Mouse (Mus musculus) heart, adult 2 months (tissue): ENCODE measurements around the gene Camk2b. TPM values are rescaled to one million over a fixed set of nuclear protein-coding genes. Genes with fewer than 3 reads are reported as not detected.

Experiments used
- DNase-seq, 2 experiments: peaks; one replicate each; pipeline ENCODE4 v3.0.0; 2021
- H3K27ac ChIP-seq: fragments of 200-600 bp; 2 replicates; pipeline ENCODE4 v1.8.1; 2022
- H3K27me3 ChIP-seq: fragments of 200-500 bp; 2 replicates; pipeline ENCODE4 v1.6.1; 2012; ENCODE audit warnings: mild to moderate bottlenecking, low read length, inconsistent platforms, mixed read lengths; ENCODE audit not compliant: control insufficient read depth, insufficient read depth
- H3K36me3 ChIP-seq: fragments of 200-500 bp; 2 replicates; pipeline ENCODE4 v1.6.1; 2012; ENCODE audit warnings: low read length, inconsistent platforms; ENCODE audit not compliant: control insufficient read depth, insufficient read depth
- H3K4me1 ChIP-seq: fragments of 200-500 bp; 2 replicates; pipeline ENCODE4 v1.6.1; 2011; ENCODE audit warnings: low read length; ENCODE audit not compliant: control insufficient read depth, insufficient read depth
- H3K4me3 ChIP-seq: fragments of 200-600 bp; 2 replicates; pipeline ENCODE4 v1.8.1; 2022
- H3K79me2 ChIP-seq: fragments of 200-500 bp; replicated peaks from 2 replicates; pipeline ENCODE4 v1.6.1; 2012; ENCODE audit warnings: mild to moderate bottlenecking, inconsistent platforms, low read length, moderate library complexity, mixed read lengths; ENCODE audit not compliant: control insufficient read depth, insufficient read depth
- H3K9ac ChIP-seq: fragments of 200-500 bp; 2 replicates; pipeline ENCODE4 v1.6.1; 2012; ENCODE audit warnings: low read depth, mild to moderate bottlenecking, control low read depth, inconsistent platforms, low read length, mixed read lengths
- CTCF ChIP-seq: fragments of 200-600 bp; IDR thresholded peaks from 2 replicates; pipeline ENCODE4 v1.8.1; 2022; ENCODE audit warnings: antibody characterized with exemption, mild to moderate bottlenecking, moderate library complexity
- EP300 ChIP-seq: fragments of 200-500 bp; IDR thresholded peaks from 2 replicates; pipeline ENCODE4 v1.6.1; 2011; ENCODE audit warnings: low read depth, low read length, control low read depth; ENCODE audit not compliant: insufficient read depth
- POLR2A ChIP-seq: fragments of 200-500 bp; IDR thresholded peaks from 2 replicates; pipeline ENCODE4 v1.6.1; 2011; ENCODE audit warnings: mild to moderate bottlenecking, low read depth, low read length, control low read depth; ENCODE audit not compliant: insufficient read depth
- WGBS: fragments of 180-500 bp; shearing (Covaris S2); methylation state at CpG from one replicate; pipeline ENCODE4 v1.1.7; 2018; 5-methylcytosine and 5-hydroxymethylcytosine counted together
- intact Hi-C: fragments of 180-260 bp; cut with DNase I; formaldehyde crosslinking; loops from one replicate; pipeline ENCODE4 v1.15.1; 2025
- polyA plus RNA-seq: library from polyadenylated mRNA; depleted of rRNA; stranded (reverse); fragments of >200 nt; gene quantifications from 2 replicates; pipeline ENCODE4 v1.2.3, GENCODE M21; 2012
- total RNA-seq, 2 experiments: library from RNA; stranded (reverse); gene quantifications; 2 replicates each; pipeline ENCODE4 v1.2.3; 2021

The Camk2b gene
- total and polyA plus RNA-seq, 3 experiments = 4.8 to 12.9 (median 5.2) TPM

GRCm38 (mm10) chr11:5988126-5988525 is 78.0 kb downstream of the Camk2b start:
- TF ChIP-seq EP300 (no peak), CTCF (no peak), POLR2A (no peak)
- Histone ChIP-seq H3K4me3 (no peak overlapping the region), H3K4me1 (no peaks in the 10 kb centered on the region), H3K79me2 (no peaks in the 10 kb centered on the region), H3K36me3 (no peaks in the 10 kb centered on the region), H3K9ac (no peak overlapping the region), H3K27me3 (no peaks in the 10 kb centered on the region), H3K27ac (no peak overlapping the region)
- no peak for DNase-seq
- intact Hi-C loops = no loop called here
- WGBS = 75% methylated on average over 10 of the region's 10 CpGs

- no peaks in the 10 kb centered on the region for H3K36me3 ChIP-seq
- 90% methylated on average over 5 of the region's 5 CpGs for WGBS
Measured at GRCm38 (mm10) chr11:5983629-5984028, 82.5 kb downstream of the Camk2b start.

GRCm38 (mm10) chr11:5981323-5981722 is 84.8 kb downstream of the Camk2b start:
- Histone ChIP-seq H3K27me3 (no peaks in the 10 kb centered on the region), H3K9ac (no peak overlapping the region), H3K36me3 (no peaks in the 10 kb centered on the region), H3K4me1 (no peaks in the 10 kb centered on the region), H3K79me2 (no peaks in the 10 kb centered on the region), H3K4me3 (no peak overlapping the region), H3K27ac (no peak overlapping the region)
- no peak for DNase-seq
- intact Hi-C loops = no loop called here
- 78% methylated on average over 7 of the region's 7 CpGs for WGBS
- TF ChIP-seq POLR2A (no peak), EP300 (no peak), CTCF (no peak)

More at GRCm38 (mm10) chr11:5983629-5984028, 82.5 kb downstream of the Camk2b start:
- Histone ChIP-seq H3K79me2 (no peaks in the 10 kb centered on the region), H3K27me3 (no peaks in the 10 kb centered on the region), H3K9ac (no peak overlapping the region), H3K4me1 (no peaks in the 10 kb centered on the region), H3K4me3 (no peak overlapping the region), H3K27ac (no peak overlapping the region)
- TF ChIP-seq EP300 (no peak), POLR2A (no peak), CTCF (no peak)
- intact Hi-C loops = no loop called here
- DNase-seq = no peak

GRCm38 (mm10) chr11:5980561-5980960 is 85.6 kb downstream of the Camk2b start:
- H3K27me3 ChIP-seq = no peaks in the 10 kb centered on the region
- no peak overlapping the region for H3K9ac ChIP-seq
- intact Hi-C loops = no loop called here
- H3K27ac ChIP-seq = no peak overlapping the region
- no peak overlapping the region for H3K4me3 ChIP-seq
- no peaks in the 10 kb centered on the region for H3K4me1 ChIP-seq
- H3K36me3 ChIP-seq = no peaks in the 10 kb centered on the region
- DNase-seq = no peak
- TF ChIP-seq CTCF (no peak), POLR2A (no peak), EP300 (no peak)
- no peaks in the 10 kb centered on the region for H3K79me2 ChIP-seq
- WGBS = 77% methylated on average over 8 of the region's 8 CpGs

- no peak for DNase-seq
- Histone ChIP-seq H3K79me2 (no peaks in the 10 kb centered on the region), H3K27me3 (no peaks in the 10 kb centered on the region), H3K4me1 (no peaks in the 10 kb centered on the region), H3K27ac (no peak overlapping the region), H3K4me3 (no peak overlapping the region), H3K9ac (no peak overlapping the region), H3K36me3 (no peaks in the 10 kb centered on the region)
- 88% methylated on average over 2 of the region's 2 CpGs for WGBS
- intact Hi-C loops = no loop called here
- TF ChIP-seq CTCF = no peak
- no peak for TF ChIP-seq EP300
- no peak for TF ChIP-seq POLR2A
Measured at GRCm38 (mm10) chr11:5980108-5980507, 86.1 kb downstream of the Camk2b start.

- Histone ChIP-seq H3K27me3 (no peaks in the 10 kb centered on the region), H3K36me3 (no peaks in the 10 kb centered on the region), H3K27ac (no peak overlapping the region), H3K4me3 (no peak overlapping the region), H3K79me2 (no peaks in the 10 kb centered on the region), H3K9ac (no peak overlapping the region), H3K4me1 (no peaks in the 10 kb centered on the region)
- TF ChIP-seq EP300 (no peak), POLR2A (no peak), CTCF (no peak)
- intact Hi-C loops = no loop called here
- DNase-seq = no peak
- 87% methylated on average over 7 of the region's 7 CpGs for WGBS
Measured at GRCm38 (mm10) chr11:5979088-5979487, 87.1 kb downstream of the Camk2b start.
